27 mouse cellular contexts compared by ENCODE assay signal in the genomic region with DNA sequence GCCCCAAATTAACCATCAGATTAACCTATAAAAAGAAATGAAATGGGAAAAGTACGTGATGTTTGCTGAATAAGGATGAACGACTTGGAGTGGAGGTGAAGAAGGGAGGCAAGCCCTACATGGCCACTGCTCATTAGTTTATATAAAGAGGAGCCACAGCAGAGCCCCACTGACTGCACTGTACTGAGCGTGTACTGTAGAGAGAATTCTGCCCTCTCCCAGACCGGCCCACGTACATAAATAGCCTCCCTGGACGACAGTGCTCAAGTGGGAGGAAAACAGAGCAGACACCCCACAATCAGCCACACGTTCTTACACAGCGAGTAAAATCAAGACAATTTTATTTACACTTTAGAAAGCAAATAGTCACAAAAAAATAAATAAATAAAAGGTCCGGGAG. TPM values are rescaled to one million over a fixed set of nuclear protein-coding genes. Genes with fewer than 3 reads are reported as not detected.
DNase-seq lines count a peak whose midpoint lies in the region; ATAC-seq and TF ChIP-seq lines count a peak whose summit lies in the region.
"Had no signal": no experiment of that assay in that cellular context is flagged by ENCODE, and none has a peak within 500 bp of the region (broad histone marks: within the 10 kb centered on the region; RNA-seq: fewer than 3 reads in every experiment).

No protein-coding gene starts in this region.

- intact Hi-C loops in heart, postnatal 25 days (cut with DNase I): no loop called here

- H3K4me3 ChIP-seq in heart, embryonic 11.5 days (ENCODE audit: low read depth, low read length): no peak overlapping the region
- H3K4me3 ChIP-seq in heart, embryonic 14.5 days (ENCODE audit: control insufficient read depth in 1 of 2, insufficient read depth in 1 of 2, low read depth in 1 of 2, low read length in 2 of 2): peak overlapping the region in 1 of 2 experiments; percentile 3; a peak in 3 of 4 replicates
- peak overlapping the region; percentile 32 for H3K4me3 ChIP-seq in heart, embryonic 16.5 days (ENCODE audit: low read length)
- H3K4me3 ChIP-seq in heart, postnatal 0 days (ENCODE audit: low read depth, low read length): peak overlapping the region; percentile 33
- H3K4me3 ChIP-seq: embryonic facial prominence, embryonic 10.5 days; embryonic facial prominence, embryonic 13.5 days; erythroblast, embryonic 14.5 days; forebrain, embryonic 12.5 days; forebrain, embryonic 15.5 days had no signal

- no peak for ATAC-seq in heart, embryonic 11.5 days (replicated peaks; ENCODE audit: insufficient number of reproducible peaks, low FRiP score, low TSS enrichment)
- ATAC-seq in heart, embryonic 14.5 days (ENCODE audit: insufficient number of reproducible peaks, insufficient read depth, low FRiP score, low read depth): peak; percentile 58
- ATAC-seq in heart, embryonic 16.5 days (replicated peaks; ENCODE audit: extremely low read depth, insufficient read depth, low FRiP score): peak; percentile 72
- ATAC-seq in heart, postnatal 0 days (ENCODE audit: insufficient read depth, low read depth): peak; percentile 62
- ATAC-seq: CD4-positive, CD25-positive, alpha-beta regulatory T cell, adult 4 months; forebrain, embryonic 15.5 days; hindbrain, postnatal 0 days; inflammation-experienced regulatory T-cells, adult 6 months; intestine, embryonic 16.5 days had no signal

- H3K36me3 ChIP-seq in heart, embryonic 11.5 days (ENCODE audit: control insufficient read depth, insufficient read depth, low read length): no peaks in the 10 kb centered on the region
- no peaks in the 10 kb centered on the region; the same call in 1 of the 2 replicates for H3K36me3 ChIP-seq in heart, embryonic 14.5 days (ENCODE audit: control insufficient read depth, insufficient read depth, low read length)
- H3K36me3 ChIP-seq in heart, embryonic 16.5 days (ENCODE audit: control insufficient read depth, insufficient read depth): no peaks in the 10 kb centered on the region
- H3K36me3 ChIP-seq in heart, postnatal 0 days (replicated peaks; ENCODE audit: control insufficient read depth, insufficient read depth, low read length): peaks cover 5% of the 10 kb centered on the region; the same call in 1 of the 2 replicates
- H3K36me3 ChIP-seq: embryonic facial prominence, embryonic 10.5 days; embryonic facial prominence, embryonic 13.5 days; forebrain, embryonic 12.5 days; forebrain, embryonic 15.5 days had no signal

- no peaks in the 10 kb centered on the region for H3K9me3 ChIP-seq in heart, embryonic 11.5 days (replicated peaks; ENCODE audit: control insufficient read depth, low read length)
- H3K9me3 ChIP-seq in heart, embryonic 14.5 days (ENCODE audit: control insufficient read depth, low read length): no peaks in the 10 kb centered on the region
- H3K9me3 ChIP-seq in heart, embryonic 16.5 days (replicated peaks; ENCODE audit: control insufficient read depth, low read length): no peaks in the 10 kb centered on the region
- no peaks in the 10 kb centered on the region for H3K9me3 ChIP-seq in heart, postnatal 0 days (replicated peaks; ENCODE audit: control insufficient read depth, low read length)
- H3K9me3 ChIP-seq: embryonic facial prominence, embryonic 10.5 days; embryonic facial prominence, embryonic 13.5 days; forebrain, embryonic 12.5 days; forebrain, embryonic 15.5 days had no signal

- DNase-seq in heart, adult 8-10 months (ENCODE audit: low spot score): peak; percentile 4
- no peak for DNase-seq in heart, postnatal 25 days (ENCODE audit: low spot score)
- DNase-seq in heart, postnatal 0 days (ENCODE audit: low spot score): peak; percentile 36
- DNase-seq: adrenal gland, adult 2 months; adrenal gland, postnatal 14 days; cerebellum, adult 11-12 months; cerebellum, adult 8-10 months; cerebellum, postnatal 10 days; cerebellum, postnatal 36 days; embryo, embryonic 11 days; gastrocnemius, postnatal 25 days; kidney, adult 18-20 months had no signal

- TF ChIP-seq EP300 in heart, postnatal 0 days (IDR thresholded peaks at IDR 0.05; ENCODE audit: low read depth): no peak

- no peak for TF ChIP-seq CTCF in heart, postnatal 0 days (IDR thresholded peaks at IDR 0.05; ENCODE audit: low read depth)

- H3K27ac ChIP-seq in heart, embryonic 11.5 days (ENCODE audit: low read depth, low read length): no peak overlapping the region
- H3K27ac ChIP-seq in heart, embryonic 14.5 days (replicated peaks in 1 of 2; ENCODE audit: control insufficient read depth in 1 of 2, insufficient read depth in 1 of 2, low read depth in 2 of 2, low read length in 2 of 2): peak overlapping the region; percentile 87 to 90
- H3K27ac ChIP-seq in heart, embryonic 16.5 days (ENCODE audit: low read length): peak overlapping the region; percentile 94
- H3K27ac ChIP-seq in heart, postnatal 0 days (ENCODE audit: low read depth): peak overlapping the region; percentile 91
- H3K27ac ChIP-seq: embryonic facial prominence, embryonic 10.5 days; embryonic facial prominence, embryonic 13.5 days; forebrain, embryonic 12.5 days; forebrain, embryonic 15.5 days; hindbrain, embryonic 14.5 days; hindbrain, postnatal 0 days had no signal

- WGBS in heart, embryonic 11.5 days (ENCODE audit: insufficient replicate concordance): 46% methylated on average over 9 of the region's 9 CpGs
- WGBS in heart, embryonic 14.5 days: 39% methylated on average over 9 of the region's 9 CpGs
- 38% methylated on average over 9 of the region's 9 CpGs for WGBS in heart, embryonic 16.5 days
- WGBS in heart, postnatal 0 days: 38% methylated on average over 9 of the region's 9 CpGs

- peaks cover 8% of the 10 kb centered on the region; the same call in 1 of the 2 replicates for H3K27me3 ChIP-seq in heart, embryonic 11.5 days (ENCODE audit: control insufficient read depth, insufficient read depth, low read length)
- H3K27me3 ChIP-seq in heart, embryonic 14.5 days (ENCODE audit: control insufficient read depth, insufficient read depth, low read length): no peaks in the 10 kb centered on the region
- no peaks in the 10 kb centered on the region for H3K27me3 ChIP-seq in heart, embryonic 16.5 days (ENCODE audit: control insufficient read depth, insufficient read depth, low read length)
- H3K27me3 ChIP-seq in heart, postnatal 0 days (ENCODE audit: control insufficient read depth, insufficient read depth, low read length): no peaks in the 10 kb centered on the region
- H3K27me3 ChIP-seq: embryonic facial prominence, embryonic 13.5 days; forebrain, embryonic 12.5 days; forebrain, embryonic 15.5 days had no signal

- H3K4me1 ChIP-seq in heart, embryonic 11.5 days (ENCODE audit: control insufficient read depth, insufficient read depth, low read length): peaks cover 7% of the 10 kb centered on the region
- H3K4me1 ChIP-seq in heart, embryonic 14.5 days (ENCODE audit: control insufficient read depth in 2 of 2, insufficient read depth in 2 of 2, low read length in 2 of 2): peaks cover 15 to 27% of the 10 kb centered on the region in 2 experiments
- peaks cover 21% of the 10 kb centered on the region for H3K4me1 ChIP-seq in heart, embryonic 16.5 days (ENCODE audit: control insufficient read depth, insufficient read depth, low read length)
- H3K4me1 ChIP-seq in heart, postnatal 0 days (ENCODE audit: control insufficient read depth, insufficient read depth): peaks cover 21% of the 10 kb centered on the region
- H3K4me1 ChIP-seq: embryonic facial prominence, embryonic 10.5 days; embryonic facial prominence, embryonic 13.5 days; forebrain, embryonic 12.5 days; forebrain, embryonic 15.5 days had no signal

- H3K4me2 ChIP-seq in heart, embryonic 11.5 days: no peak overlapping the region
- H3K4me2 ChIP-seq in heart, embryonic 14.5 days (ENCODE audit: low read length): peak overlapping the region; percentile 53
- peak overlapping the region; percentile 55 for H3K4me2 ChIP-seq in heart, embryonic 16.5 days (ENCODE audit: low read depth, low read length)
- H3K4me2 ChIP-seq in heart, postnatal 0 days (ENCODE audit: low read depth, low read length): peak overlapping the region; percentile 49
- H3K4me2 ChIP-seq: embryonic facial prominence, embryonic 13.5 days; forebrain, embryonic 12.5 days; forebrain, embryonic 15.5 days; hindbrain, embryonic 14.5 days had no signal

- no peak overlapping the region for H3K9ac ChIP-seq in heart, embryonic 11.5 days (ENCODE audit: low read depth, low read length)
- H3K9ac ChIP-seq in heart, embryonic 14.5 days (ENCODE audit: low read length): 0 out of 2 replicates have a peak overlapping the region, but pooled peaks have one; percentile 22
- H3K9ac ChIP-seq in heart, embryonic 16.5 days (ENCODE audit: low read length): peak overlapping the region; percentile 56; the same call in 1 of the 2 replicates
- H3K9ac ChIP-seq in heart, postnatal 0 days (replicated peaks; ENCODE audit: low read depth, low read length): no peak overlapping the region
- H3K9ac ChIP-seq: embryonic facial prominence, embryonic 13.5 days; forebrain, embryonic 12.5 days; forebrain, embryonic 15.5 days; hindbrain, embryonic 14.5 days had no signal

RNA-seq across cellular contexts. Expression of a gene that starts 23.8 kb away (rescaled TPM):
- 10 to 100 TPM; 14.4 to 18.5 (median 15.6) TPM for total RNA-seq in heart, adult 8-10 months (2022)
- 6.4 and 6.8 TPM in 2 replicates for polyA plus RNA-seq in heart, embryonic 11.5 days (2014; fragmentation: Nextera tagmentation; extraction: Ambion mirVana)
- polyA plus RNA-seq in heart, embryonic 14.5 days (2014; fragmentation: Nextera tagmentation; extraction: Ambion mirVana): 34.1 and 37.6 TPM in 2 replicates
- total RNA-seq in heart, postnatal 25 days (2021): 10 to 100 TPM; 18.4 to 19.5 TPM
- 56.9 and 57.0 TPM in 2 replicates for polyA plus RNA-seq in heart, embryonic 16.5 days (2015; fragmentation: Nextera tagmentation; extraction: Ambion mirVana)
- 33.1 and 40.7 TPM in 2 replicates for total RNA-seq in heart, postnatal 0 days (2014; rRNA removed; ENCODE audit: low replicate concordance)
- polyA plus RNA-seq in heart, postnatal 0 days (2015; fragmentation: Nextera tagmentation; extraction: Ambion mirVana): 53.6 and 61.0 TPM in 2 replicates
- total RNA-seq: adrenal gland, adult 2 months; adrenal gland, postnatal 14 days; MEL had no signal
- polyA plus RNA-seq: CD4-positive, CD25-positive, alpha-beta regulatory T cell, adult 4 months; erythroblast, embryonic 14.5 days; hindbrain, embryonic 11.5 days; inflammation-experienced regulatory T-cells, adult 6 months had no signal

Comparison
In these comparisons a context has a peak if more than half of its experiments do, and no peak if none do; other contexts are left out.
1. H3K9ac ChIP-seq: peak in heart, embryonic 14.5 days (single experiment) and heart, embryonic 16.5 days (single experiment); none in heart, embryonic 11.5 days (single experiment) and heart, postnatal 0 days (single experiment).